Mouse (Mus musculus) neural tube, embryonic 11.5 days (tissue): ENCODE data around the gene Kcnmb1. TPM values are rescaled to one million over a fixed set of nuclear protein-coding genes. Genes with fewer than 3 reads are reported as not detected.
A peak's percentile ranks its signal among the peaks of the same experiment; 100 is the strongest.

ENCODE experiments used
- ATAC-seq: fragments of 200-750 bp; cut with Nextera tagmentation; 2 replicates; pipeline ENCODE4 v1.8.0; 2017; ENCODE audit warnings: moderate number of reproducible peaks, mild to moderate bottlenecking, moderate TSS enrichment, moderate library complexity; ENCODE audit not compliant: insufficient read depth, low FRiP score, low TSS enrichment
- DNase-seq: peaks from one replicate; pipeline ENCODE4 v3.0.0-alpha.2; 2015; ENCODE audit warnings: low spot score
- H3K27ac ChIP-seq: fragments of 300-500 bp; sonication (generic); 2 replicates; pipeline ENCODE4 v1.5.1; 2014; ENCODE audit warnings: low read depth, mild to moderate bottlenecking, low read length
- H3K27me3 ChIP-seq: fragments of 300-500 bp; sonication (generic); 2 replicates; pipeline ENCODE4 v1.6.1; 2014; ENCODE audit warnings: mild to moderate bottlenecking, low read length, mixed read lengths; ENCODE audit not compliant: control insufficient read depth, insufficient read depth
- H3K36me3 ChIP-seq: fragments of 300-500 bp; sonication (generic); 2 replicates; pipeline ENCODE4 v1.6.1; 2014; ENCODE audit warnings: mild to moderate bottlenecking, low read length, moderate library complexity, mixed read lengths; ENCODE audit not compliant: control insufficient read depth, insufficient read depth
- H3K4me1 ChIP-seq: fragments of 300-500 bp; sonication (generic); 2 replicates; pipeline ENCODE4 v1.6.1; 2014; ENCODE audit warnings: low read length, mixed read lengths; ENCODE audit not compliant: control insufficient read depth, insufficient read depth
- H3K4me2 ChIP-seq: fragments of 300-500 bp; sonication (generic); 2 replicates; pipeline ENCODE4 v1.6.1; 2014; ENCODE audit warnings: low read depth, mild to moderate bottlenecking, moderate library complexity
- H3K4me3 ChIP-seq: fragments of 300-500 bp; sonication (generic); 2 replicates; pipeline ENCODE4 v1.5.1; 2014; ENCODE audit warnings: low read depth, low read length
- H3K9ac ChIP-seq: fragments of 300-500 bp; sonication (generic); 2 replicates; pipeline ENCODE4 v1.6.1; 2014; ENCODE audit warnings: mild to moderate bottlenecking, low read length
- H3K9me3 ChIP-seq: fragments of 300-500 bp; sonication (generic); 2 replicates; pipeline ENCODE4 v1.6.1; 2016; ENCODE audit warnings: low read length; ENCODE audit not compliant: control insufficient read depth
- WGBS: fragments of 180-500 bp; shearing (Covaris S2); extraction: QIAGEN DNeasy Blood & Tissue Kit; methylation state at CpG from one replicate; pipeline ENCODE4 v1.1.7; 2014; 5-methylcytosine and 5-hydroxymethylcytosine counted together
- polyA plus RNA-seq: library from polyadenylated mRNA; unstranded; fragments of >200 nt; fragmentation: Nextera tagmentation; extraction: Ambion mirVana; gene quantifications from 2 replicates; pipeline ENCODE4 v1.2.1, GENCODE M21; 2014

Gene Kcnmb1
- polyA plus RNA-seq, 1 experiment from 2014 or later, result 0.17 TPM

GRCm38 (mm10) chr11:33938561-33939274 lies 24.1 kb upstream of the Kcnmb1 start:
- no peak for DNase-seq
- 60% methylated on average over 7 of the region's 7 CpGs for WGBS
- H3K9ac ChIP-seq, result no peak overlapping the region
- H3K4me2 ChIP-seq, result no peak overlapping the region
- H3K4me1 ChIP-seq, result no peaks in the 10 kb centered on the region
- no peaks in the 10 kb centered on the region for H3K9me3 ChIP-seq
- no peaks in the 10 kb centered on the region for H3K27me3 ChIP-seq
- H3K4me3 ChIP-seq, result no peak overlapping the region
- H3K27ac ChIP-seq, result no peak overlapping the region
- no peaks in the 10 kb centered on the region for H3K36me3 ChIP-seq
- no peak for ATAC-seq

GRCm38 (mm10) chr11:33939456-33940113 lies 23.2 kb upstream of the Kcnmb1 start:
- ATAC-seq (no peak), DNase-seq (no peak)
- Histone ChIP-seq H3K4me1 (no peaks in the 10 kb centered on the region), H3K27me3 (no peaks in the 10 kb centered on the region), H3K27ac (no peak overlapping the region), H3K9me3 (no peaks in the 10 kb centered on the region), H3K4me2 (no peak overlapping the region), H3K9ac (no peak overlapping the region), H3K36me3 (no peaks in the 10 kb centered on the region), H3K4me3 (no peak overlapping the region)
- 77% methylated on average over 4 of the region's 4 CpGs for WGBS

- no peak overlapping the region for H3K9ac ChIP-seq
- ATAC-seq (no peak), DNase-seq (no peak)
- WGBS, result 58% methylated on average over 1 of the region's 1 CpGs
- H3K4me1 ChIP-seq, result no peaks in the 10 kb centered on the region
- H3K36me3 ChIP-seq, result no peaks in the 10 kb centered on the region
- H3K4me2 ChIP-seq, result no peak overlapping the region
- H3K27ac ChIP-seq, result no peak overlapping the region
- no peaks in the 10 kb centered on the region for H3K27me3 ChIP-seq
- H3K9me3 ChIP-seq, result no peaks in the 10 kb centered on the region
- no peak overlapping the region for H3K4me3 ChIP-seq
Observed at GRCm38 (mm10) chr11:33943565-33943964, 19.2 kb upstream of the Kcnmb1 start.

- no peaks in the 10 kb centered on the region for H3K36me3 ChIP-seq
- no peaks in the 10 kb centered on the region for H3K27me3 ChIP-seq
- H3K9ac ChIP-seq, result no peak overlapping the region
- no peak overlapping the region for H3K4me3 ChIP-seq
- 62% methylated on average over 4 of the region's 4 CpGs for WGBS
- H3K9me3 ChIP-seq, result no peaks in the 10 kb centered on the region
- ATAC-seq (no peak), DNase-seq (peak; percentile 60)
- H3K4me1 ChIP-seq, result no peaks in the 10 kb centered on the region
- H3K27ac ChIP-seq, result no peak overlapping the region
- no peak overlapping the region for H3K4me2 ChIP-seq
Observed at GRCm38 (mm10) chr11:33944067-33944785, 18.6 kb upstream of the Kcnmb1 start.

- no peak overlapping the region for H3K27ac ChIP-seq
- WGBS, result 87% methylated on average over 9 of the region's 9 CpGs
- no peaks in the 10 kb centered on the region for H3K4me1 ChIP-seq
- no peak for ATAC-seq
- no peaks in the 10 kb centered on the region for H3K9me3 ChIP-seq
- no peak overlapping the region for H3K4me2 ChIP-seq
- no peaks in the 10 kb centered on the region for H3K36me3 ChIP-seq
- DNase-seq, result no peak
- H3K4me3 ChIP-seq, result no peak overlapping the region
- H3K27me3 ChIP-seq, result no peaks in the 10 kb centered on the region
- H3K9ac ChIP-seq, result no peak overlapping the region
Observed at GRCm38 (mm10) chr11:33944786-33945328, 18.0 kb upstream of the Kcnmb1 start.

- no peak overlapping the region for H3K27ac ChIP-seq
- DNase-seq (no peak), ATAC-seq (no peak)
- no peaks in the 10 kb centered on the region for H3K4me1 ChIP-seq
- no peak overlapping the region for H3K9ac ChIP-seq
- no peaks in the 10 kb centered on the region for H3K9me3 ChIP-seq
- no peaks in the 10 kb centered on the region for H3K36me3 ChIP-seq
- H3K4me3 ChIP-seq, result no peak overlapping the region
- H3K4me2 ChIP-seq, result no peak overlapping the region
- H3K27me3 ChIP-seq, result no peaks in the 10 kb centered on the region
- 87% methylated on average over 4 of the region's 4 CpGs for WGBS
Observed at GRCm38 (mm10) chr11:33946501-33946900, 16.3 kb upstream of the Kcnmb1 start.

- Histone ChIP-seq H3K27ac (no peak overlapping the region), H3K4me3 (no peak overlapping the region), H3K36me3 (no peaks in the 10 kb centered on the region), H3K27me3 (no peaks in the 10 kb centered on the region), H3K4me2 (no peak overlapping the region), H3K9me3 (no peaks in the 10 kb centered on the region), H3K9ac (no peak overlapping the region), H3K4me1 (no peaks in the 10 kb centered on the region)
- no peak for ATAC-seq
- DNase-seq, result no peak
- 47% methylated on average over 5 of the region's 5 CpGs for WGBS
Observed at GRCm38 (mm10) chr11:33951155-33951554, 11.7 kb upstream of the Kcnmb1 start.

GRCm38 (mm10) chr11:33951684-33952625 lies 10.9 kb upstream of the Kcnmb1 start:
- Histone ChIP-seq H3K27ac (no peak overlapping the region), H3K9me3 (no peaks in the 10 kb centered on the region), H3K4me3 (no peak overlapping the region), H3K9ac (no peak overlapping the region), H3K4me2 (no peak overlapping the region), H3K4me1 (no peaks in the 10 kb centered on the region), H3K27me3 (no peaks in the 10 kb centered on the region), H3K36me3 (no peaks in the 10 kb centered on the region)
- DNase-seq, result no peak
- WGBS, result 87% methylated on average over 8 of the region's 8 CpGs
- ATAC-seq, result no peak
